Mouse (Mus musculus) kidney, adult 2 months (tissue): ENCODE data around the gene Mdga2. TPM values are rescaled to one million over a fixed set of nuclear protein-coding genes. Genes with fewer than 3 reads are reported as not detected.

Source experiments
- DNase-seq: peaks from one replicate; pipeline ENCODE4 v3.0.0; 2021
- H3K27ac ChIP-seq: fragments of 200-500 bp; 2 replicates; pipeline ENCODE4 v1.5.1; 2012; ENCODE audit warnings: low read depth, low read length, control low read depth, inconsistent platforms; ENCODE audit not compliant: insufficient read depth
- H3K27me3 ChIP-seq: fragments of 200-500 bp; replicated peaks from 2 replicates; pipeline ENCODE4 v1.6.1; 2012; ENCODE audit warnings: mild to moderate bottlenecking, moderate library complexity, low read length, inconsistent platforms; ENCODE audit not compliant: control insufficient read depth, insufficient read depth
- H3K36me3 ChIP-seq: fragments of 200-500 bp; 2 replicates; pipeline ENCODE4 v1.6.1; 2012; ENCODE audit warnings: mild to moderate bottlenecking, moderate library complexity, low read length, inconsistent platforms; ENCODE audit not compliant: control insufficient read depth, insufficient read depth
- H3K4me1 ChIP-seq: fragments of 200-500 bp; 2 replicates; pipeline ENCODE4 v1.6.1; 2011; ENCODE audit warnings: low read length; ENCODE audit not compliant: control insufficient read depth, insufficient read depth
- H3K4me3 ChIP-seq: fragments of 200-500 bp; 2 replicates; pipeline ENCODE4 v1.5.1; 2011; ENCODE audit warnings: mild to moderate bottlenecking, low read depth, low read length, control low read depth; ENCODE audit not compliant: insufficient read depth
- CTCF ChIP-seq: fragments of 200-500 bp; conservative IDR thresholded peaks from 2 replicates; pipeline ENCODE4 v1.5.1; 2011; ENCODE audit warnings: low read depth, mild to moderate bottlenecking, control low read depth, low read length, moderate library complexity, mixed read lengths; ENCODE audit not compliant: insufficient read depth, insufficient read length
- POLR2A ChIP-seq: fragments of 200-500 bp; IDR thresholded peaks from one replicate; pipeline ENCODE4 v1.6.1; 2011; ENCODE audit warnings: low read depth, low read length, control low read depth
- WGBS: fragments of 180-500 bp; shearing (Covaris S2); methylation state at CpG from one replicate; pipeline ENCODE4 v1.1.7; 2018; 5-methylcytosine and 5-hydroxymethylcytosine counted together
- polyA plus RNA-seq: library from polyadenylated mRNA; depleted of rRNA; stranded (reverse); fragments of >200 nt; gene quantifications from 2 replicates; pipeline ENCODE4 v1.2.3, GENCODE M21; 2012

Mdga2 gene
- polyA plus RNA-seq, 1 experiment = 0.17 TPM

DNA sequence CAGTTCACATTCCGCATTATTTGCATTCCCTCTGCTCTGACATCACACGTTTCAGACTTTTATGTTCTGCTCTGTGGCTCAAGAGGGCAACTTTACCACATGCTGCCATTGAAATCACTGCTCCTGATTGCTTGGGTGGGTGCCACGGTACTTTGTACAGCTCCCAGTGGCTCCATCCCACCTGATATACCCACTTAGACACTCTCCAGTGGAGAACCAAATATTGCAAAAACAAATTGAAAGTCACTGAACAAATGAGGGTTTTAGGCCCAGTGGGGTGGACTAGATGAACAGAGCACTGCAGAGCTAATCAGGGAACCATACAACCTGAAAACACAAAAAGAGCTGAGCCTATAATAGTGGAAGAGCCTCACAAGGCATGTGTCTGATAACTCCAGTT, 268.2 kb downstream of the Mdga2 start:
- DNase-seq = no peak

GRCm38 (mm10) chr12:66915741-66916140, 306.6 kb downstream of the Mdga2 start:
- Histone ChIP-seq H3K4me1 (no peaks in the 10 kb centered on the region), H3K27ac (no peak overlapping the region), H3K36me3 (no peaks in the 10 kb centered on the region), H3K27me3 (no peaks in the 10 kb centered on the region), H3K4me3 (no peak overlapping the region)
- no peak for DNase-seq
- TF ChIP-seq POLR2A = no peak
- 88% methylated on average over 5 of the region's 5 CpGs for WGBS

More for the DNA sequence above, 268.2 kb downstream of the Mdga2 start:
- no peaks in the 10 kb centered on the region for H3K27me3 ChIP-seq
- H3K27ac ChIP-seq = no peak overlapping the region
- 62% methylated on average over 3 of the region's 3 CpGs for WGBS
- no peaks in the 10 kb centered on the region for H3K36me3 ChIP-seq
- no peak overlapping the region for H3K4me3 ChIP-seq
- H3K4me1 ChIP-seq = no peaks in the 10 kb centered on the region
- no peak for TF ChIP-seq CTCF
- TF ChIP-seq POLR2A = no peak

DNA sequence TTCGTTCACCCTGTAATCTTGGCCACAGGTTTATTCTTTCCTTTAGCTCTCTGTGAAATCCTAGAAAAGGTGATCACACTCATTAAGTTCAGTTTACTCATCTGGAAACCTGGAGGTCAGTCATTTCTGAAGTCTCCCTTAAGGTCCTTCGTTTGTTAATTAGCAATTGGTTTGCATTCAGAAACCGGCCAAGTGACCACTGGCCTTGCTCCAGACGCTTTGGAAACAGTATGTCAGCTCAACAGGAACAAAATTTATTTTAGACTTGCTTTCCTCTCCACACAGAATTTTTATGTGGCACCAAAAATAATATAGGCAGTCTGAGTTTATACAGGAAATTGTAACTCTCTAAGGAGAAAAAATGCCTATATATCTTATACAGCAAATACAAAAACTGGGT, 323.0 kb downstream of the Mdga2 start:
- Histone ChIP-seq H3K27ac (no peak overlapping the region), H3K4me3 (no peak overlapping the region), H3K4me1 (no peaks in the 10 kb centered on the region), H3K27me3 (no peaks in the 10 kb centered on the region), H3K36me3 (no peaks in the 10 kb centered on the region)
- TF ChIP-seq CTCF (no peak), POLR2A (no peak)
- 19% methylated on average over 4 of the region's 4 CpGs for WGBS
- DNase-seq = peak; percentile 4

- Histone ChIP-seq H3K4me1 (no peaks in the 10 kb centered on the region), H3K4me3 (no peak overlapping the region), H3K27ac (no peak overlapping the region), H3K36me3 (no peaks in the 10 kb centered on the region), H3K27me3 (no peaks in the 10 kb centered on the region)
- TF ChIP-seq CTCF (no peak), POLR2A (no peak)
- WGBS = 96% methylated on average over 3 of the region's 3 CpGs
- no peak for DNase-seq
Observed at GRCm38 (mm10) chr12:66896790-66897189, 325.6 kb downstream of the Mdga2 start.

DNA sequence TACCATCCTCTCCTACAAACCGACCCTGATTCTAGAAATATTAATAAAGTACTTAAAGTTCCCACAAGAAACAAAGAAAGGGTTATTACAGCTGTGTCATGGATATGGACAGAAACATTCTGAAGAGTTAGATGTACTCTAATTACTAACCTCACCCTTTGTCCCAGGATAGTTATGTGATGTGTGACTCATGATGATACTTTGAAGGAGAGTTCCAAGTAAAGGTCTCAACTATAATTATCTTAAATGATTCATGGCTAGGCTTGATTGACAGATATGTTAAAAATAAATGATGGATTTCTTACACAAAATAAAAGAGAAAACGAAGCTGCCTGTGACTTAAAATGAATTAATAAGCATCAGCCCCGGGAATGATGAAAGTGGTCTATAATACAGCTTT, 332.1 kb downstream of the Mdga2 start:
- Histone ChIP-seq H3K4me3 (no peak overlapping the region), H3K27ac (no peak overlapping the region), H3K4me1 (no peaks in the 10 kb centered on the region), H3K36me3 (no peaks in the 10 kb centered on the region), H3K27me3 (no peaks in the 10 kb centered on the region; the same call in 1 of the 2 replicates)
- WGBS = 78% methylated on average over 3 of the region's 3 CpGs
- TF ChIP-seq CTCF (no peak), POLR2A (no peak)
- DNase-seq = no peak

DNA sequence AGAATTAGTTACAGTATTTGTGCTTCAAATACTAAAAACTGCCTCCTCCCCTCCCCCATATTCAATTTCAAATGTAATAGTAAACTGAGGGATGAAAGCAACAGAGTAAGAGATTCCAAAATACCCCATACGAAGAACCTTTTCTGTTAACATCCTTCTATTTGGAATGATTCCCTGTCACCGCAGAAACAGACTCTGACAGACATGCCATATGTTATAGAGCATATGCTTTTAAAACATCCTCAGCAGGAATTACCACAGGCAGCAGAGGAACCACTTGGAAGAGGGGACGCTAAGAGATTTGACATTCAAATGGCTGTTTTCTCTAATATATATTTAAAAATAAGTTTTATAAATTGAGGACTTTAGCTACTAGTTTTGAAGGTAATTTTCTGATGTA, 333.1 kb downstream of the Mdga2 start:
- Histone ChIP-seq H3K27me3 (no peaks in the 10 kb centered on the region; the same call in 1 of the 2 replicates), H3K4me1 (no peaks in the 10 kb centered on the region), H3K36me3 (no peaks in the 10 kb centered on the region), H3K4me3 (no peak overlapping the region), H3K27ac (no peak overlapping the region)
- 78% methylated on average over 3 of the region's 3 CpGs for WGBS
- TF ChIP-seq POLR2A (no peak), CTCF (no peak)
- DNase-seq = no peak

DNA sequence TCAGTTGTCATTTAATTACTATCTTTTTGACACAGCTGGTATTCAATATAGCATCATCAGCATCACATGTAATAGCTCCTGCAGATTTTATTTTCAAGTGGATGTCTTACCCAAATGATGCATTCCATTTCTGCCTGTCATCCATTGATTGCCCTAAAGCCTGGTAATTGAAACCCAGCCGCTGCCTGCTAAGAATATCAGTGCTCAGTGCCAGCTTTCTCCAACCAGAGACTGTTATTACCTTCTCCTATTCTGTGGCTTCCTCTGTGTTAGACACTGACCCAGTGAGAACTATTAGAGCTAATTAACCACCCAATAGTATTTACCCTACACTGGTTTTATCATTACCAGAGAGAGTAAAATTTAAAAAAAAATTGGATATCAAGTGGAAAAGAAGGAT, 333.7 kb downstream of the Mdga2 start:
- TF ChIP-seq POLR2A (no peak), CTCF (no peak)
- Histone ChIP-seq H3K4me3 (no peak overlapping the region), H3K27me3 (no peaks in the 10 kb centered on the region; the same call in 1 of the 2 replicates), H3K27ac (no peak overlapping the region), H3K36me3 (no peaks in the 10 kb centered on the region), H3K4me1 (no peaks in the 10 kb centered on the region)
- WGBS = 63% methylated on average over 1 of the region's 1 CpGs
- DNase-seq = no peak

- WGBS = 56% methylated on average over 3 of the region's 3 CpGs
- TF ChIP-seq POLR2A (no peak), CTCF (no peak)
Observed at GRCm38 (mm10) chr12:66866199-66866598, 356.1 kb downstream of the Mdga2 start.

More at GRCm38 (mm10) chr12:66866199-66866598, 356.1 kb downstream of the Mdga2 start:
- peak; percentile 79 for DNase-seq
- Histone ChIP-seq H3K27me3 (no peaks in the 10 kb centered on the region), H3K36me3 (no peaks in the 10 kb centered on the region), H3K4me1 (no peaks in the 10 kb centered on the region), H3K27ac (no peak overlapping the region), H3K4me3 (no peak overlapping the region)
